Mouse (Mus musculus) spleen, postnatal 10 days (tissue): ENCODE data around the gene Alppl2.

ENCODE experiments used
- DNase-seq, 2 experiments: peaks; one replicate each; pipeline ENCODE4 v3.0.0; 2021 to 2022; ENCODE audit warnings: low spot score in 2 of 2

Alppl2 gene

DNA sequence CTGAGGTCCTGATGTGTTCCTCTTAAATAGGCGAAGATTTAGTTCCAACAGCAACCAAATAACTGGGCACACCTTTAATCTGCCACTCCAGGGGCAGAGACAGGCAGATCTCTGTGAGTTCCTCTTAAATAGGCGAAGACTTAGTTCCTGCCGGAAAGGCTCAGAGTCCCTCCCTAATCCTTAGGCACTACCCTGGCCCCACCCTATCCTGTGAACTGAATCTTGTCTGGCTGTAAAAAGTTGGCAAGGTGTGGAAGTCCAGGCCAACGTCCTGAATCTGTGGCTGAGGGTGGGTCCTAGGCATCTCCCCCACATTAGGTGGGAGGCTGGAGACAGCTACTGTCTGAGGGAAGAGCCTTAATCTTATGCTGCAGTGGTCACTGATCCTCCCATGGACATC is at the start of gene Alppl2:
Alppl2 (minus strand) TSS at position 101 of the 400 bp plus-strand sequence.
- no peak for DNase-seq

DNA sequence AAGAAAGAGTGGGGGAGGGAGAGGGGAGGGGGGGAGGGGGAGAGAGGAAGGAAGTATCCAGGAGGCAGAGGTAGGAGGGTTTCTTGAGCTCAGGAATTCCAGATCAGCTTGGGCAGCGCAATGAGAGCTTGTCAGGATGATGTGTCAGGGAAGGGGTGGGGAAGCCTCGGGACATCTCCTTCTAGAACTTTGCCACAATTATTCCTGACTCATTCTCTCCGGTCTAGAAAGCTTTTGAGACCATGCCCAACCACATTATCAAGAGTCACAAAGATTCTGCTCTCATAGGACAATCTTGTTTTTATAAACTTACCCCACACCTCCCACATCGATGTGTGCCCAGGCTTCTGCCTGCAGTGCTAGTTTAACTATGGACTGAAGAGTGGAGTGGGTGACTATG is 42.1 kb upstream of the Alppl2 start:
- no peak for DNase-seq

DNA sequence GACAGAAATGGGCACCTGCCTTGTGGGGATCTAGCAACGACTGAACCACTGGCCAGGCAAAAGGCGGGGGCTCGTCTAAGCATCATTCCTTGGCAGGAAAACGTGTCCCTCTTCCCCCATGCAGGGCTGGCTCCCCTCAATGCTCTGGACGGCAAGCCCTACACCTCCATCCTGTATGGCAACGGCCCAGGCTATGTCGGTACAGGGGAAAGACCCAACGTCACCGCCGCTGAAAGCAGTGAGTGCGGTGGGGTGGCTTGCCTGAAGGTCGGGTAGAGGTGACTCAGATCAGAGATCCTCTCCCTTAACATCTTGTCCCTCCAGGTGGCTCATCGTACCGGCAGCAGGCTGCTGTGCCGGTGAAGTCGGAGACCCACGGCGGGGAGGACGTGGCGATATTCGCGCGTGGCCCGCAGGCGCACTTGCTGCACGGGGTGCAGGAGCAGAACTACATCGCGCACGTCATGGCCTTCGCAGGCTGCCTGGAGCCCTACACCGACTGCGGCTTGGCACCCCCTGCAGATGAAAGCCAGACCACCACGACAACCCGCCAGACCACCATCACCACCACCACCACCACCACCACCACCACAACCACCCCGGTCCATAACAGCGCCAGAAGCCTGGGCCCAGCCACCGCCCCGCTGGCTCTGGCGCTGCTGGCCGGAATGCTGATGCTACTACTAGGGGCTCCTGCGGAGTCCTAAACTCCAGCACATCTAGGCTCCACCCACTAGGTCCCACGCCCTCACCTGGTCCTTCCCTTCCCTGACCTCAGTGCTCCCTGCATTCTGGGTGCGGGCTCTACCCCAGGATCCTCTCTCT is 37.7 kb upstream of the Alppl2 start:
- DNase-seq: peak in 1 of 2 experiments; percentile 37

DNA sequence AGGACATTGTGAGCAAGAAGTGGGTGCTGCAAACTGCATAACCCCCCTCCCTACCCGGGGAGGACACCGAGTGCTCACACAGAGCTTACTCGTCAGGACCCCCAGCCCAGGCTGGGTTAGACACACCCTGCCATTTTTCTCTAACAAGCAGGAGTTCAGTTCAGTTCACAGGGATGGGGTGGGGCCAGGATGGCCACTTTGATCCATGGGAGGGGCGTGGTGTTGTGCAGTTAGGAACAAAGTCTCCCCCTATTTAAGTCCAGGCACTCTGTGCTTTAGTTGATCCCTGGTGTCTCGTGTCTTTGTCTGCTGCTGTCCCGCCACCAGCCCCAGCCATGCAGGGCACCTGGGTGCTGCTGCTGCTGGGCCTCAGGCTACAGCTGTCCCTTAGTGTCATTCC is 34.9 kb upstream of the Alppl2 start, which contains the start of gene Akp3:
Akp3 (plus strand) TSS at position 301 of the 400 bp plus-strand sequence.
- DNase-seq: no peak

DNA sequence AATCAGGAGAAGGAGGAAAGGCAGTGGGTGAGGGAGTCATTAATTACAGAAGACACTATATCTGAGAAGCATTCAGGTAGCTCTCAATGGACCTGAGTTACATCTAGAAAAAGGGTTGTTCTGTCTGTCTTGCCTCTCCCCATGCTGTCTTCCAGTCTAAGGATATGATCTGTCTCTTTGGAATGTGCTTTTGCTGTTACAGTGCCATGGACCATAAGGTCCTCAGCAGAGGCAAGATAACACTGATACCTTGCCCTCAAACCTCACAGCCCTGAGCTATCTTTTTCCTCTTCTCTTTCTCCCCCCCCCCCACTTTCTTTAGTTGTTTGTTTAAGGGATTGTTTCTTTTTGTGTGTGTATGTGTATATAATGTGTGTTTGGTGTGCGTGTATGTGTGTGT is 25.1 kb upstream of the Alppl2 start:
- DNase-seq: no peak

DNA sequence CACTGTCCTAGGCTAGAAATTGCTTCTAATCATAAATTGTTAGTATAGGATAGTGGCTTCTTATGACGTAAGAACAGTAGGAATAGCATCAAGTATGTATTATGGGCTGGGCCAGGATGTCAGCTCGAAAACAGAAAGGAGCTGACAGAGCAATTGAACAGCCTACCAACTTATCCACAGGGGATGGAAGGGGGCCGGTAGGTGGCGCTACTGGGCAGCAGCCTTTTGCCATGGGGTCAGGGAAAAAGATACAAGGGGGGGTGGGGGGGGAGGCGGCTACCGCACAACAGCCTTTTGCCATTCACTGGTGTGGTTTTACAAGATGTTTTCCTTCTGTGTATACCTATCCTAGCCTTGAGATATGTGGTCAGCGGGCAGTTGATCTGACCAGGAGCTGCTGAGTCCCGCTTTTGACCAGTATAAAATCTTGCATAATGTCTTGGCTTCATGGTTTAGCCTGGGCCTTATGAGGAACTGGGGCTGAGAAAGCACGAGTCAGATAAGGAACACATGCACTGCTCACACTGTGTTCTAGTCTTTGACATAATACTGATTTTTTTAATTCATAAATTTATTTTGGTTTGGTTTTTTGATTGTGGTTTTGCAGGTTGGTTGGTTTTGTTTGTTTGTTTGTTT is 22.1 kb upstream of the Alppl2 start:
- peak in 1 of 2 experiments; percentile 58 for DNase-seq

DNA sequence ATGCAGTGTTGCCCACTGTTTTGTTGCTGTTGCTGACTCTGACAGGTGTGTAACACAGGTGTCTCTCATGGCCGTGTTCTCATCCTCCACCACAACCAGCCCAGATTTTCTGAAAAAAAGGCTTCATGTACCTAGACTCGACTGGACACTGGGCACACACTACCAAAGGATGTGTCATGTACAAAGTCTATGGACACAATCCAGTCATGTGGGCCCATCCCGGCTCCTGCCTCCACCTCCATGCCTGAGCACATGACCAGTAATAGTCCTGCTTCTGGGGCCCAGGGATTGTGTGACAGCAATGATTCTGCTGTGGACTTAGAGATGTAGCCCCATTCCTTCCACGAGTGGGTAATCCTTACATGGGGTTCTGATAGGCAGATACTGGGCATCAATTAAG is 18.8 kb upstream of the Alppl2 start:
- no peak for DNase-seq

DNA sequence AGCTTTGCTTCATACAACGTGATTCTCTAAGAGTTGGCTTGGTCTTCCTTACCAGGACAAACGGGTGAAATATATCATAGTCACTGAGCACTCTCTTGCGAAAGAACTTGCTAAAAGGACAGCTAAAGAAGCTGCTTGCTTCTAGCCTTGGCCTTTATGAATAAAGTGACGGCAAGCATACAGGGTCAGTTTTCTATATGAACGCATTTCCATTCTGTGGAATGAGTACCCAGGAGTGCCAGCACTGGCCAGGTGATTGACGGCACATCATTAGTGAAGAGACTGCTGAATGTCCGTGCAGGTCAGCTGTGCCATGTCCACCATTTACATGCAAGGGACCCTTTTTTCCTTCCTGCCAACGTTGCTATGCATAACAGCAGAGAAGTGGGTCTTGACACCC is 16.8 kb upstream of the Alppl2 start:
- no peak for DNase-seq

DNA sequence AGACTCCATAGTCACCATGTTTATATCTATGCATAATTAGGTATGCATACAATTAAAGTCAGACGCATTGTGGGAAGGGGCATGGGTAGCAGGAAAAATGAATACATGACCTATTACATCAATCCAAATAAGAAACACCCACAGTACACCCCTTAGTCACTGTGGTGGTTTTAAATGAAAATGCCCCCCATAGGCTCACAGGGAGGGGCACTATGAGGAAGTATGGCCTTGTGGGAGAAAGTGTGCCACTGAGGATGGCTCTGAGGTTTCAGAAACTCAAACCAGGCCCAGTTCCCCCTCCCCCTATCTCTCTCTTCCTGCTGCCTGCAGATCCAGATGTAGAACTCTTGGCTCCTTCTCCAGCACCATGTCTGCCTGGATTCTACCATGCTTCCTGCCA is 14.2 kb upstream of the Alppl2 start:
- DNase-seq: no peak

DNA sequence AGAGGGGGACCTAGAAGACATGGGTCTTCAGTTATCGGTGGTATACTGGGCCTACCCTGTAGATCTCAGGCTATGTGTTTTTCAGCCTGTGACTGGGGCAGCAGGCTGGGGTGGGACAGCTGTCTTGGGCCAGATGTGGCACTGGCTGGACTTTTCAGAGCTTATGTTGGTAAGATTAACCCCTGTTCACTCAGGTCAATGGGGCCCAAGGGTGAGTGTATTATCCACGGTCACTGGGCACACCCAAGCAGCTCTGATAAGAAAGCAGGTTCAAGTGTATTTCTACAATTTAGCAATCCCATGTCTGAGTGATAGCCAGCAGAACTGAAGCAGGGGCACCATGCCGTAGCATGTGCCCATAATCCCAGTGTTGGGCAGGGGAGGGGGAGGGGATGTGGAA is 12.4 kb upstream of the Alppl2 start:
- no peak for DNase-seq

DNA sequence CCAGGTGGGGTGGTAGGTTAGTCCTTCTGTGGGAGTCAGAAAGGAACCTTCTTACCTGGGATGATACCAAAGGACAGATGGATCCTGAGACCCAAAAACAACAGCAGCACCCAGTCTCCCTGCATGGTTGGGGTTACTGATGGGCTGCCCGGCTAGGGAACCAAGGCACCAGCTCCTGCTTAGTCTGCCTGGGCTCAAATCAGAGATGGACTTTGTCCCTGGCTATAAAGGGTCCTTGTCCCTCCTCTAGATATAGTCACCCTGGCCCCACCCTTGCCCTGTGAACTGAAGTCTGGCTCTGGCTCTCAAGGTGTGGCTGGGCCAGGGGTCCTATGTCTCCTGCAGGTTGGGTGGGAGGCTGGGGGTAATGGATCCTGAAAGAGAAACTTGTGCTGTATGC is 11.7 kb upstream of the Alppl2 start, which contains the start of gene Alpi:
Alpi (minus strand) TSS at position 196 of the 400 bp plus-strand sequence.
- DNase-seq: no peak

DNA sequence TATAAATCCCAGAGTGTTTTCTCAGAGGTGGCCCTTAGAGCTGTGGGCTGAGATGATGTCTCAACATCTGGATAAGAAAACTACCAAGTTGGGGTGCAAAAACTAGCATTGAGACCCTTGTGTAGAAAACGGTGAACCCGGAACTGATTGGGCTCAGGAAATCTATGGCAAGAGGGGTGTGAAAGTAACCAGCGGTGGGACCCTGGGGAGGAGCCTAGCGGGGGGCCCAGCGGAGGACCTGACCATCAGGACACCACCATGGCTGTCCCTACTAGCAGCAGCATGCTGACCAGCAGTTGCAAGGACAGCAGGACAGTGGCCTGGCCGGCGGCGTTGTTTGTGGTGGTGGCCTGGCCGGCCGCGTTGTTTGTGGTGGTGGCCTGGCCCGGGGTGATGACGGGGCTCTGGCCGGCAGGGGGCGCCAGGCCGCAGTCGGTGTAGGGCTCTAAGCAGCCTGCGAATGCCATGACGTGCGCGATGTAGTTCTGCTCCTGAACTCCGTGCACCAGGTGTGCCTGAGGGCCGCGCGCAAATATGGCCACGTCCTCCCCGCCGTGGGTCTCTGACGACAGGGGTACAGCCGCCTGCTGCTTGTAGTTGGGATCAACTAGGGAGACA is 8.7 kb upstream of the Alppl2 start:
- DNase-seq: peak; percentile 21 to 66

DNA sequence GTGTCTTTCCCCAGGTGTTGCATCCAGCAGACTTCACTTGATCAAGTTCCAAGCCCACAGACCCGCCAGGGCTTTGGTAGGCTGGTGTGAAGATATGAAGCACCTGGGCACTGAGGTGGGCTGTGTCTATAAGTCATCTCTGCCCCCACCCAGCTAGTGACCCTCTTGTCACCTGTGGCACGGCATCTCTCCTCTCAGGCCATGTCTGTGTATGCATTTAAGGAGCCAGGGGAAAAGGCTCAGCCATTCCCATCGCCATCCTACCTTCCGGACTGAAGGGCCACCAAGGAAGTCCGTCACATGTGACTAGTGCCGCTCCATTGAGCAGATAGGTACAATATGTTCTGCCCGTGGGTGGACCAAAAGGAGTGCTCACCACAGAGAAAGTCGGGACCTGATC is 5.9 kb upstream of the Alppl2 start:
- DNase-seq: no peak

DNA sequence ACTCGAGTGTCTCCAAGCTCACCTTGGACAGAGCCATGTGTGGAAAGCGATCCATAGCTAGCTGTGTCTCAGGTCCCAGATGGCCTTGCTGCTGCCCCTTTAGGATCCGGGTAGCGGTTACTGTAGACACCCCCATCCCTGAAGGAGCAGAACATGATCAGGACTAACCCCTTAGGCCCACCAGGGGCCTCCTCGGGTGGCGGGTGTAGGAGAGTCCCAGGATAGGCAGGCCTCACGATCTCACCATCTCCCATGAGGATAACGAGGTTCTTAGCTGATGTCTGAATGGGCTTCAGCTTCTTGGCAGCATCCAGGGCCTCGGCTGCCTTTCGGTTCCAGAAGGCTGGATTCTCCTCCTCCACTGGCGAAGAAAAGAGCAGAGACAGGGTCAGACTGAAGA is 477 bp downstream of the Alppl2 start:
- DNase-seq: no peak

DNA sequence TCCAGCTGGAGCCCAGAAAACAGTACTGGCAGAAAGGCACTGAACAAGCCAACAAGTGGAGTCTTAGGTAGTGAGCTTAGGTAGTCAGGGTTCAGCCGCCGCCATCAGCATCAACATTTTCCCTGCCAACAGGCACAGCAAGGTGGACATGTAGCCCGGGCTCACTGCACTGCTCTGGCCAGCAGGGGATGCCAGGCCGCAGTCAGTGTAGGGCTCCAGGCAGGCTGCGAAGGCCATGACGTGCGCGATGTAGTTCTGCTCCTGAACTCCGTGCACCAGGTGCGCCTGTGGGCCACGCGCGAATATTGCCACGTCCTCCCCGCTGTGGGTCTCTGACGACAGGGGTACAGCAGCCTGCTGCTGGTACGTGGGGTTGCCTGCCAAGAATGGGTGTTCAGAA is 2.8 kb downstream of the Alppl2 start:
- no peak for DNase-seq

DNA sequence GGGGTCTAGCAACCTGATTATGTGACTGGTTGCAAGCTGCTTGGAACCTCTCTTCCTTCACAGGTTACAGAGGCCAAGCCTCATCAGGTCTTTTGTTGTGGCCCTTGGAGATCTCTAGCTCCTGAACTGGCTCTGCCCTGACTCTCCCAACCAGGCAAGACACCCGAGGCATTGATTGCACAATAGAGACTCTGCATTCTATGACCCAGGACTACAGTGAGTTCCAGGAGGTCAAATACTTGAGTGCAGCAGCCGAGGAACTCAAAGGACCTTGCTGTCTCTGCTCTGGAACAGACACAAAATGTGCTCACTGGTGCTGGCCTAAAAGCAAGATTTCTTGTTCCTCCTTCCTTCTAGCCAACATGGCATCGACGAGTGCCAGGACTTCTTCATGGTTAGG is 3.5 kb downstream of the Alppl2 start:
- no peak for DNase-seq

DNA sequence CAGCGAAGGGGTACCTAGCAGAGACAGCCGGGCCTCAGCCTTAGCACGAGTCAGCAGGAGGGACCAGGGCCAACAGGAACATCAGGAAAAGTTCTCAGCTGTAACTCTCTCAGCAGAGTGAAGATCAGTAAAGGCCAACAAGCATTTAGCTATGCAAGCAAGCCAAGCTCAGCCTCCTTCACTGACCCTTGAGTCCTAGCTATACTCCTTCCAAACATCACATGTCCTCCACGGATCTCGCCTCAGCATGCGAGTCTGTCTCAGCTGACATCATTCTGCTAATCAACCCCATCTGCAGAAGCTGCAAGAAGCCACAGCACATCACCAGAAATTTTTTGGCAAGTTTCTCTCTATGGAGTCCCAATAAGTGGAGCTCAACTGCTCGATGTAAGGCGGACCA is 16.0 kb downstream of the Alppl2 start:
- DNase-seq: no peak

DNA sequence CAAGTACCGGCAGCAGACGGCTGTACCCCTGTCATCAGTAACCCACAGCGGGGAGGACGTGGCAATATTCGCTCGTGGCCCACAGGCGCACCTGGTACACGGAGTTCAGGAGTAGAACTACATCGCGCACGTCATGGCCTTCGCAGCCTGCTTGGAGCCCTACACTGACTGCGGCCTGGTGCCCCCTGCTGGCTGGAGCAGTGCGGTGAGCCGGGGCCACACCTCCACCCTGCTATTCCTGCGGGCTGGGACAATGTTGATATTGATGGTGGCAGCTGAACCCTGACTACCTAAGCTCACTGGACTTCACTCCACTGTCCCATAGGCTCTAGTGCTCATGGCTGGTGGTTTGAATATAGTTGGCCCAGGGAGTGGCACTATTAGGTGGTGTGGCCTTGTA is 19.0 kb downstream of the Alppl2 start:
- DNase-seq: peak; percentile 15 to 67

DNA sequence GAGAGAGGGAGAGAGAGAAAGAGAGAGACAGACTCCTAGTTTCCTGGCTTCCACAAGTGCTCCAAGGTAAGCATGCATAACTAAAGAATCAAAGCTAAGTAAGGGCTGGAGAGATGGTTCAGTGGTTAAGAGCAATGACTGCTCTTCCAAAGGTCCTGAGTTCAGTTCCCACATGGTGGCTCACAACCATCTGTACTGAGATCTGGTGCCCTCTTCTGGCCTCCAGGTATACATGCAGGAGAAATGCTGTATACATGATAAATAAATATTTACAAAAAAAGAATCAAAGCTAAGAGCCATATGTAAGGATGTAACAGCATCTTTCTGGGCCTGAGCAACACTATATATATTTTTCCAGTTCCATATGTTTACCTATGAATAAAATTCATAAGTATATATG is 28.8 kb downstream of the Alppl2 start:
- no peak for DNase-seq

DNA sequence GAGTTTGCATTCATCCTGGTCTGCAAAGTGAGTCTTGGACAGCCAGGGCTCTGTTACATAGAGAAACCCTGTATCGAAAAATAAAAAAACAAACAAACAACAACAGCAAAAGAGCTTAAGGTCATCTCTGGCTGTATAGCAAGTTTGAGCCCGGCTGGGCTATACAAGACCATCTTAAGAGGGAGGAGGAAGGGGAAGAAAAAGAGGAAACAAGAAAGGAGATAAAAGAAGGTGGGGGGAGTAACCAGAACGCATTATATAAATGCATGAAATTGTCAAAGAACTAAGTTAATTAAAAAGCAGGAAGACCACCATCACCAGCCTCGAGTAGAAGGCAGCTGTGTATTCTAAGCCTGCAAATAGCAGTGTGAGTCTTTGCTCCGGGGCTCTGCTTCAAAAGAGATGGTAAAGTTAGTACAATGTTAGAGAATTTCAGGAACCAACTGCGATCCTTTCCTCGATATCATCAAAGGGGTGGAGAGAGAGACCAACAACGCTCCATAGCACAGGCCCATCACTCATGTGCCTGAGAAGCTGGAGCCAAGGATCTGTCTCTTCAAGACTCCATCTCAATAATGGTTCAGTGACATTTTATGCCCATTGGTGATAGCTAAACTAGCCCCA is 30.6 kb downstream of the Alppl2 start:
- DNase-seq: no peak

DNA sequence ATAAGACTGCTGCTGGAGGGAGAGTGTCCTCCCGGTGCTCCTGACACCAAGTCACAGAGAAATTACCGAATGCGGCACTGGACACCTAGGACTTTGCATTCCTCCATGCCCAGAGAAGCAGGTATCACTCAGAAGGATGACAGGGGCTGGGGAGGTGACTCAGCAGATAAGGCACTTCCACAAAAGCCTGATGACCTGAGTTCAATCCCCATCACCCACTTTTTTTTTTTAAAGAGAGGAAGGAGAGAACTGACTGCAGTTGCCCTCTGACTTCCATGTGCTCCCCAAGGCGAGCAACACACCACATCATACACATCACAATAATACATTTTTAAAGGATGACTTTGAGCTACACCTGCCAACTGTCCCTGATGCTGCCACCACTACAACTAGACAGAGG is 32.7 kb downstream of the Alppl2 start:
- DNase-seq: no peak

DNA sequence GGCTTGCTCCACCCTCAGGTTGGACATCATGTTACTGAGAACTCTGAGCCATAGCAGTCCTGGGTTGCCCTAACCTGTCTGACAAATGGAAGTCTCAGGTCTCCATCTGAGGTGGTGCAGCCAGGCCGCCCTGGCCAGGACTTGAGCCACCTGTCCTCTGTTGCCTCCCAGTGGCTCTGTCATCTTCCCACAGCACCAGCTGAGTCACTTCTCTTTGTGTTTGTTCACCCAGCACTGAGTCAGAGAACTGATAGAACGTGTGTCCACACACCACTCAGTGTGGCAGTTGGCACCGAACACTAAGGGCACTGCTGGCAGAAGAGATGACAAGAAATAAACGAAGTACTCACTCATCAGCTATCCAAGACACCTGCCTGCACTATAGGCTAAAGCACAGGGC is 38.4 kb downstream of the Alppl2 start:
- DNase-seq: no peak
